Mouse (Mus musculus) c-Kit-positive CD71-negative TER-119-negative erythroid progenitor cells, embryonic 14.5 days (primary cell): ENCODE measurements at regions not wholly inside any gene's neighbourhood (a gene's known extent, or its start where the extent isn't known, plus 50 kb on each side); places are given as distances from the start of the nearest gene placed in this dataset.

ENCODE experiments used
- DNase-seq: peaks from one replicate; pipeline ENCODE4 v3.0.0-alpha.2; 2013; ENCODE audit warnings: low read depth

DNA sequence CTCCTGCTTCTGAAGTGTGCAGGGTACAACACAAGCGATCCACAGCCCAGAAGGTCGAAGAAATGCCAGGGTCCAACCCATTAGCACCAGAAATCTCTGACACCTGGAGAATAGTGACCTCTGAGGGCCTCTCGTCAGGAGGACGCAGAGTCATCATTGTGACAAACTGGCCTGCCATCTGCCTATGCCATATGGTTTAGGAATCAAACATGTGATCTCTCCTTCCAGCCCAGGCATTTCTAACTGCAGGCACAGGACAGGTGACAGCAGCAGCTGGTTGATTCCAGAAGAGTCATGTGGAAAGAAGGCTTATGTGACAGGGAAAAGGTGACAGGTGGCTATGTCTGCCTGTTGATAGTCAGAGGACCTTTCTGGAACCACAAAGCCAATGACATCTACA lies 476.0 kb upstream of the Vstm2b start:
- no peak for DNase-seq

DNA sequence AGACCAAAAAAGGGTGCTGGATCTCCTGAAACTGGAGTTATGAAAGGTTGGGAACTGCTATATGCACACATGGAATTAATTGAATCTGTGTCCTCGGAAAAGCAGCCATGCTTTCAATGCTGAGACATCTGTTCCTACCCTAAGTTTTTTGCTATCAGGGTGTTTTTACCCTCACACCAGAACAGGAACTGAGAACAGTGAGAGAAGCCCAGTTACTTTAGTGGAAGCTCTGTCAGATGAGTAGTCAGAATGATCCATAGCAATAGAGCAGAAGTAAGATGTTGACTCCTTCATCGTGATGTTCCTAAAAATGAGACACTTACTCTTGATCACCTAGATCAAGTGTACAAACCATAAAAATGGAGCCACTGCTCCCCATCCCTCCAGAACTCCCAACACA lies 468.7 kb upstream of the Vstm2b start:
- DNase-seq = no peak

DNA sequence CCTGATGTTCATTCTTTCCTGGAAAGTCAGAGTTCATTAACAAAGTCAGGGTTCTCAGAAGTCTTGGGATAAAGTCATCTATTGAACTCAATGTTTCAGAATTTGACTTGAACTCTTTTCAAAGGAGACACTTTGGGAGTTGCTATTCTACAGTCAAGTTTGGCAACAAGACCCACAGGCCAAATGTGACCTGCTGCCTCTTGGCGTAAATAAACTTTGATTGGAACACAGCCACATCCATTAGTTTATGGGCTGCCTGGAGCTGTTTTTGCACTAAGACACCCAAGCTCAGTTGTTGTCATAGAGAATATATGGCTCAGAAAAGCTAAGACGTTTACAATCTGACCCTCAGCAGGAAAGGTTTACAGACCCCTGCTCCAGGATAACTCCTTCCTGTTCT lies 464.2 kb upstream of the Vstm2b start:
- no peak for DNase-seq

DNA sequence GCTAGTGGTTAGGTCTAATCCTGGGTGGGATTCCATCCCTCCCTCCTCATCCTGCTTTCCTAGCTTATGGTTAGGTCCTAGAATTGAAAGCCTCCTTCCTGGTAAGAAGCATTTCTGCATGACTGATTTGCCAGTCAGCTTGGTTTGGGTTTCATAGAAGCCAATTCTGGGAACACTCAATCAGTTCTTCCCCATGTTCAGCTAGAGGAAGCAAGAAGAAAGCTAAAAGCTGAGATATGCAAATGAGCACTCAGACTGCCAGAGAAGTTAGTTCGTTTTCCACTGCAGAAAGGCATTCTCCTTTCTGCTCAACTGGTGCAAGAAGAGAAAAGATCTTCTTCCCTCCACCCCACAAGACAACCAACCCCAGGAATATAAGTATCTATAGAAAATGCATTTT lies 457.0 kb upstream of the Vstm2b start:
- DNase-seq = no peak

DNA sequence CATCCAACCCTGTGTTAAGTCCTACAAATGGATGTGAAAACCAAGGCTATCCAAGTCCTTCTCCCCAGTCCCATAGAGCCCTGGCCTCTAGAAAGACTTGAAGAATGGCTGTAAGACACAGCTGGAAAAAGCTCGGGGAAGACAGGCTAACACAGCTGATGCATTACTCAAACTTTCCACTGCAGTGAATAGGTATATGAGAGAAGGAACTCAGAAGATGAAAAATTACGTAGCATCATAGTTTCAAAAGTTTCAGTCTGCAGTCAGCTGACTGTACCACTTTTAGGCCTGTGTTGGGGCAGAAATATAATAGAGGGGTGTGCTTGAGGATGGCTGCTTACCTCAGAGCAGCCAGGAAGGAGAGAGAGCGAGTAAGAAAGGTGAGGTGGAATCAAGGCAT lies 456.3 kb upstream of the Vstm2b start:
- DNase-seq = no peak

DNA sequence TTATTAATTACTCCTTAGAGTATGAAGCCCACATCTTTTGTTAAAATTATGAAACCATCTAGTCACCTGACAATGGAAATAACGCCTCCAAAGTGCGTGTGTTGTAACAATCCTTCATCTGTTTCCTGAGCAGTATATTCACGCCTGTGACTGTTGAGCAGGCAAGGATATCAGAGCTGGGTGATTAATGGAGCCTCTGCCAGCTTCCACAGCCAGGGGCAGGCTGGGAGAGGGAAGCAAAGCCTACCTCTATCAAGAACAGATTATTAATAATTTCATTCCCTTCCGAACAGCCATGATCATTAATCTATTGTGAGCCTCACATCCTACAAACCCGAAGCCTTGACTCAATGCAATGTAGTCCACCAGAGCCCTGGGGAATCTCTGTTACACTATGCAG lies 431.7 kb upstream of the Vstm2b start:
- no peak for DNase-seq

DNA sequence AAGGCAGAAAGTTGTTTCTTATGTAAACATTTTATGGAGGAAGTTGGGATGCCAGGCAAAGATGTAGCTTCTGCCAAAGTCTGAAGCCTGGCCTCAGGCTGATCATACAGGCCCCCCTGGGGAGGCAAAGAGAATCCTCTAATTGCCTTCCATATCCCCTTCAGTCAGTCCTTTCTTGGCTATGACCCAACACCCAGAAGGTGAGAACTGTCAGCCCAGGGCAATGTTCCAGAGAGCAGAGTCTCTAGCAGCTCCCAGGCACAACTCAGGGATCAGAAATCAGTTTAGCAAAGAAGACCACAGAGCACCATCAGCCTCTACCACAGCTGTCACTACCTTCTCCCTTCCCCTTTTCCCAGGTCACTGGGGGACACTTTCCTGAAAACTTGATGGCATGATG lies 410.9 kb upstream of the Vstm2b start:
- no peak for DNase-seq

DNA sequence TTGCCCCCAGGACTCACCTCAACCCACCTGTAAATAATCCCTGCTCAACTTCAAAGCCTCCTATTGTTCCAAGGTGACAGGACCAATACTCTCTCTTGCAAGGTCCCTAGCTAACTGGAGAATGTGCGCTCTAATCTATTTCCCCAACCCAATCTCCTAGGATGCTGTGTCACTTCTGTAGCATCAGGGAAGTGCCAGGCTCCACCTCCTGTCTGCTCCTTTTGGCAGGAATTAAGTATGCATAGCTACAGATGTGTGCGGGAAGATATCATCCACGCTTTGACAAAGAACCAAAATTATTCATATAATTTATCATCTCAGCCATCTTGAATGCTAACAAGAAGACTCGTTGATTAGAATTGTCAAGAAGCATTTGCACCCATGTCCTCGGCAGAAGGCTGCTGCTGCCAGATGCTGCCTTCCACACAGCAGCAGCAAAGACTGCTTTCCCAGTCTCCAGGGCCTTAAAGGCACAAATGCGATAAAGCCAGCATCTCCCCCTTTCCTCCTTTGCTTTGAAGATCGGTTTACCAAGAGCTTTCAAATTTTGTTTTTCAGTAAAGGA lies 375.3 kb upstream of the Vstm2b start:
- no peak for DNase-seq

DNA sequence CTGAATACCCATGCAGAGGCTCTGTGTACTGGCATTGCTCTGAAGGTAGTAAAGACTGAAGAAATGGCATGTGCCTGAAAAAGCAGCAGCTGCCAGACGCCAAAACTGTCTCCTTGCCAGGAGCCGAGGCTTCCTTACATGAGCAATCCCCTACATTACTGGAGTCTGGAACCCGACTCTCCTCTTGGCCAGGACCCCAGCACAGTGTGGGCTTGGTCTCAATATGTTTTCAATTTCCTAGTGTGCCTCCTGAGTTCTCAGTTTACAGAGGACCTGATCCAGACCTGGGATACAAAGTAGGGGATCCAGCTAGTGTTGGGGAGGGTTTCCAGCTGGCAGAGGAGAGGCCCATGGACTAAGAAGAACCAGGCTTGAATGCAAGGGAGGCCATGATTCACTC lies 361.5 kb upstream of the Vstm2b start:
- no peak for DNase-seq

GRCm38 (mm10) chr7:40537621-40538020 lies 360.5 kb upstream of the Vstm2b start:
- no peak for DNase-seq

DNA sequence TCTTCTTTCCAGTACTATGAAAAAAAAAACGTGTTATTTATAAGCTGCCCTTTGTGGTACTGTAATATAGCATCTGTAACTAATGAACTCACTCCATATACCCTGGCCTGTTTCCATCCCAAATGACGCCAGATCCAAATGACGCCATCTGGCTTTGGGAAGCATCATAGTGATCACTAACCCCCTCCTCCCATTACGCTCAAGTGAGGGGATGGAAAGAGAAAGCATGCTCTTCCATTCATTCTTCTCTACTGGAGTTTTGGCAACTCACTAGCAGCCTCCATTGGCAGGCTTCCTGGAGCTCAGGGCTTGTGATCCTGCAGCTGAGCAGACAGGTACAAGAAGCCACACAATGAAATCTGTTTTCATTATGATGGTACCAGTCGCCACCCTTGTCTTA lies 358.3 kb upstream of the Vstm2b start:
- DNase-seq = no peak

DNA sequence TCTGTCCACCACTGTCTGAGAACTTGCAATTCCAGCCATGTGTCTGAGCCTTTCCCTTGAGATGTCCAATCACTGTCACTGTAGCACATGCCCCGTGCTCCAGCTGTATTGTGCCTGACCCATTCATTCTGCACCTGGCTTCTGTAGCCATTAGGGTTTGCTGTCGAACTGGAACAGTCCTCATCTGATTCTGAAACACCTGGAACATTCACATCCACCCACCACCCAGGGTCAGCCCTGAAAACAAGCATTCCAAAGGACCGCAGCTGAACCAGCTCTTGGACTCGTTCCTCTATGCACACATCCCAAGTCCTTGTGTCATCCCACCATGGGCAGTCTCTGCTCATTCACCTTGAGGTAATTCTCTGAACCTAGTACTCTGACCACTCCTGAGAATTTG lies 356.8 kb upstream of the Vstm2b start:
- no peak for DNase-seq

DNA sequence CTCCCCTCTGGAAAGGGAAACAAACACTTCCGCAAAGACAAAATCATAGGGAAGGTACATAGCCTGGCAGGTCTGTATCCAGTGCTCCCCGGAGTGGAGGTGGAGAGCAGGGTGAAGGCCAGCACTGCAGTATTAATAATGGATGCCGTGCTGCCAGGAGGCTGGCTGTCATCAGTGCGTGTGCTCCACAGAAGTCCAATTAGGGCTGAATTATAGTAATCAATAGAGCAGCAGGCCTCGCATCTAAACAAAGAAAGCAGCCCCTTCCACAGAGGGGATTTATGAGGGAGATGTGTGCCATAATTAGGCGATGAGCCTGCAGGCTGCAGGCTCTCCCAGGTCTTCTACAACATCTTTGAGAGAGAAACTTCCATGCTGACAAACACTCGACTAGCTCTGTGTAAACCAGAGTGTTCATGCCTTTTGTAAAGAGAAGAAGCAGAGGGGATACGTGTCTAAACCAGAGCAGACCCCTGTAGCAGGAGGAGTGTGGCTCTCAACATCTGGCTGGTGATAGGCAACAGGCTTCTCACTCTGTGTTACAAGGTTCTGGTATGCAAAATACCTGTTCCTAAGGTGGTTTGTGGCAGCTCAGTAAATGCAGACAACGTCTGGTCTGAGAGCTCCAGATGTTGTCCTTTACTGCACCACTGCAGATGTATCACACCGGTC lies 334.5 kb upstream of the Vstm2b start:
- no peak for DNase-seq

- DNase-seq = no peak
These were observed 322.2 kb upstream of the Vstm2b start for GRCm38 (mm10) chr7:40575971-40576370.

DNA sequence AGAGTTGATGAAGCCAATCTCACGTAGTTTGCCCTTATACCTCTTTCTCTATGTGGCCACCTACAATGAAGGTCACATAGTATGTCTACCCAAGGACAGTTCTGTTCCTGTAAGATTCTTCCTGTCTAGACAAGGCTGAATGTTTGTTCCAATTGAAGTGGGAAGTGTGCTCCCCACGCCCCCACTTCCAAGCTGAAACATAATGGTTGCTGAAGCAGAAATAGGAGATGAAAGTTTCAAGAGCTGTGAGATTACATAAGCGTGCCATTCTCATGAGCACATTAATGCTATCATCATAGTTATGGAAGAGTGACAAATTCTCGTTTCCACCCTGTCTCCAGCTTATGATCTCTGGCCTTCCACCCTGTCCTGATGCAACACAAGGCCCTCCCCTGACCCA lies 320.8 kb upstream of the Vstm2b start:
- no peak for DNase-seq

DNA sequence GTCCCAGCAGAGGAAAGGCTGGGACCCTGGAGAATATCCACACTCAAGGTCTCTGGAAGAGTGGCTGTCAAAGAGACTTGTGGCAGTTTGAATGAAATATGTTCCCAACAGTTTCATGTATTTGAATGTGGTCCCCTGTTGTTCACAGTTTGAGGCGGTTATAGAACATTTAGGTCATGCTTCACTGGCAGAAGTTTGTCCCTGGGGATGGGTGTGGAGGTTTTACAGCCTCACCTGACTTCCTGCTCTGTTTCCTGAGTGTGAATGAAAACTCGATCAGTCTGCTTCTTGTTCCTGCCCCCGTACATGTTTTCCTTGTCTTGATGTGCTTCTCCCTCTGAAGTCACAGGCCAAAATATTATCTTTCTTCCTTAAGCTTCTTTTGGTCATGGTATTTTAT lies 277.4 kb upstream of the Vstm2b start:
- DNase-seq = no peak

- DNase-seq = no peak
These were observed 275.3 kb upstream of the Vstm2b start for GRCm38 (mm10) chr7:40622811-40623210.

DNA sequence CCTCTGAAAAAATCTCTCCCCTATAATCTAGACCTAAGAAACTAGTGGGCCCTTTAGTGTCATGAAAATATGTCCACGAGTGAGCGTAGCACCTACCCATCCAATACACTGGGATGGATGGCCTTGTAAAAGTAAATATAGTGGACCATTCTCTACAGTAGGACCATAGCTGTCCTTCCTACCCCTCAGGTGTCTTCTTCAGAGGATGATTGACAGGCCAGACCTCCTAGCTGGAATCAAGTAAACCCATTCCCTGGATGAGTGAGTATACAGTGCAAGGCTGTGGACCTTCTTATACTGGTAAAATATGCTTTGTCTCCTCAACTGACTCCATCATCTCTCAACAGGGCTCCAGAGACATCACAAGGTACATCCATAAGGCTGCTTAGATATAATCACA lies 274.8 kb upstream of the Vstm2b start:
- DNase-seq = no peak

DNA sequence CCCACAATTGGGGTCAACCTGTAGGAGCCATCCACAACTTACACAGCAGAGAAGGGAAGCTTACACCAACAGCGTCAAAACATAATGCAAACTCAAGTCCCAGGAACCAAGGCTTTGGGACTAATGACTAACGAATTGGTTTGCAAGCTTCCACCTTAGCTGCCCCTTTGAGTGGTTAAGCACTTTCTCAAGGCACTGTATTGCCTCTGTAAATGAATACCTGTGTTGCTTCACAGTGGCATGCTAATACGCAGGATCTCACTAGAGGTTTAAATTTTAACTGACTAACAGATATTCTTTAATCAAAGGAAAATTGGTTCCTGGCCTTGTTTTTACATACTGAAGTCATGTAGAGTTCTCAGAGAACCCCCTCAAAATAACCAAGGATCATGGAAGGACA lies 261.8 kb upstream of the Vstm2b start:
- DNase-seq = no peak

- DNase-seq = no peak
These were observed 243.1 kb upstream of the Vstm2b start for GRCm38 (mm10) chr7:40654982-40655381.

DNA sequence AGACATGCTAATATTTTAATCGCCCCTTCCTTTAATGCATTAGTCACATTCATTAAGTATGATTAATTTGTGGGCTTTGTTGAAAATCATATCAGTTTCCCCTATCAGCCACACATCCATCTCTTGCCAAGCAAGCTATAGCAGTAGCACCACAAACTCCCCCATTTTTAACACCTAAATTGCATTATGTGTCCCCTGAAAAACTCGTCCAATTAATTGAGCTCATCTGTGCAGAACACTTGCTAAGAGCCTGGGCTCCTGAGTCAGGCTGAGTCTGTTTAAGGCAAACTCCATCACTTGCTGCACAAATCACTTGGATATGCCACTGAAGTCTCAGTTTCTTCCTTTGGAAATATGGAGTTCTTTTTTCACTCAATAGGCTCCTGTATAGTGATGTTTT lies 242.7 kb upstream of the Vstm2b start:
- no peak for DNase-seq

- DNase-seq = no peak
These were observed 238.5 kb upstream of the Vstm2b start for GRCm38 (mm10) chr7:40659662-40660061.

DNA sequence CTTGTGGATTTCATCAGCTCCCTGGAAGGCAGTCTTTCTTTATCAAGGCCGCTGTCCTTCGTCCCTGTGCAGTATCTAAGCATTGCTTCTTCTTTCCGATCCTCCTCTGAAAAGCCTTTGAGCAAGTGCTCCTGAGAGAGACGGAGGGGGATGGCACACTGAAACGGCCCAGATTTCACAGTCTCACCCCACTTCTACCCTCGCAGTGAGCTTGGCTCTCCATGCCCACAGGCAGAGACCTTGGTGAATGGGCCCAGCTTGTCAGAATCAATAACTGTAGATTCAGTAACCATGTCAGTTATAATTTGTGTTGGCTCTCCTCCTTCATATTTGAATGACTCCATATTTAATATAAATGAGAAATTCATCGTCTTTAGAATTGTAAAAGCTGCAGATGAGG lies 234.3 kb upstream of the Vstm2b start:
- no peak for DNase-seq

DNA sequence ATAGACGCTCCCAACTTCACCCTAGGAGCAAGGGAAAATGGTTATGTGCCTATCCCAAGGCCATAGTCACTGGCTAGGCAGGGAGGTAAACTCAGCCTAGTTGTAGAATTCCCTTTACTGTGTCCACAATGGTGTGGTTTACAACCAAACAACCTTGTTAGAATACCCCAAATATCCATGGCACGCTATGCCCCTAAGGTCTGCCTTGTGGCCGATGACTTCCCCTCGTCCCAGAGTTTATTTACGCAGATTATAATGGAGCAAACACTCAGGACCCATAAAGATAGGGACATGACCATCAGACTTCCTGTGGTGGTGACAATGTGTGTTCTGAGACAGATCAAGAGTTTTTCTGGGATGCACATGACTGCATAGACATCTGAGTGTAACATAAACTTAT lies 231.5 kb upstream of the Vstm2b start:
- DNase-seq = no peak

- DNase-seq = no peak
These were observed 227.7 kb upstream of the Vstm2b start for GRCm38 (mm10) chr7:40670401-40670800.
